Mouse (Mus musculus) liver, embryonic 14.5 days (tissue): ENCODE measurements around the gene Cabp1.

Experiments
- CTCF ChIP-seq: IDR thresholded peaks from 2 replicates; pipeline ENCODE4 v1.5.1; 2016; ENCODE audit warnings: antibody characterized with exemption, low read depth, control low read depth
- EP300 ChIP-seq: IDR thresholded peaks from 2 replicates; pipeline ENCODE4 v1.6.1; 2016; ENCODE audit warnings: antibody characterized with exemption, low read depth

GRCm38 (mm10) chr5:115161064-115161939, 32.9 kb downstream of the Cabp1 start:
- no peak for TF ChIP-seq CTCF
- TF ChIP-seq EP300: no peak
